Mouse (Mus musculus): Measurements from ENCODE around the gene Tbc1d20.

Tbc1d20 gene

GRCm38 (mm10) chr2:152326157-152326556, 32.5 kb downstream of the Tbc1d20 start:
- DNase-seq (ENCODE audit: low read depth, low spot score), result no peak

GRCm38 (mm10) chr2:152326654-152327053, 33.0 kb downstream of the Tbc1d20 start:
- no peak for DNase-seq (ENCODE audit: low read depth, low spot score)

- no peak for DNase-seq (ENCODE audit: low read depth, low spot score)
Measured at GRCm38 (mm10) chr2:152327980-152328379, 34.4 kb downstream of the Tbc1d20 start.

- DNase-seq (ENCODE audit: low read depth, low spot score), result no peak
Measured at GRCm38 (mm10) chr2:152330858-152331423, 37.3 kb downstream of the Tbc1d20 start.

GRCm38 (mm10) chr2:152332101-152332825, 38.6 kb downstream of the Tbc1d20 start, which contains the start of gene Rbck1:
Gene Rbck1 (minus strand): TSS chr2:152332653.
- peak; percentile 89 for DNase-seq (ENCODE audit: low read depth, low spot score)

GRCm38 (mm10) chr2:152333345-152334006, 39.8 kb downstream of the Tbc1d20 start:
- DNase-seq (ENCODE audit: low read depth, low spot score), result no peak

- no peak for DNase-seq (ENCODE audit: low read depth, low spot score)
Measured at GRCm38 (mm10) chr2:152335289-152335820, 41.7 kb downstream of the Tbc1d20 start.

- no peak for DNase-seq (ENCODE audit: low read depth, low spot score)
Measured at GRCm38 (mm10) chr2:152336856-152337255, 43.2 kb downstream of the Tbc1d20 start.

GRCm38 (mm10) chr2:152337591-152338212, 44.1 kb downstream of the Tbc1d20 start:
- DNase-seq (ENCODE audit: low read depth, low spot score), result no peak

GRCm38 (mm10) chr2:152338319-152338718, 44.7 kb downstream of the Tbc1d20 start:
- DNase-seq (ENCODE audit: low read depth, low spot score), result no peak

GRCm38 (mm10) chr2:152339631-152340179, 46.1 kb downstream of the Tbc1d20 start:
- no peak for DNase-seq (ENCODE audit: low read depth, low spot score)

- DNase-seq (ENCODE audit: low read depth, low spot score), result peak; percentile 28
Measured at GRCm38 (mm10) chr2:152343329-152344213, 49.9 kb downstream of the Tbc1d20 start, which contains the start of gene Trib3. Gene Trib3 (minus strand): TSS chr2:152344032.

- DNase-seq (ENCODE audit: low read depth, low spot score), result no peak
Measured at GRCm38 (mm10) chr2:152344361-152344760, 50.7 kb downstream of the Tbc1d20 start.

GRCm38 (mm10) chr2:152344909-152345308, 51.3 kb downstream of the Tbc1d20 start:
- no peak for DNase-seq (ENCODE audit: low read depth, low spot score)

GRCm38 (mm10) chr2:152345393-152345792, 51.8 kb downstream of the Tbc1d20 start:
- DNase-seq (ENCODE audit: low read depth, low spot score), result no peak

GRCm38 (mm10) chr2:152346776-152347465, 53.3 kb downstream of the Tbc1d20 start:
- no peak for DNase-seq (ENCODE audit: low read depth, low spot score)

GRCm38 (mm10) chr2:152347722-152348121, 54.1 kb downstream of the Tbc1d20 start:
- DNase-seq (ENCODE audit: low read depth, low spot score), result no peak

GRCm38 (mm10) chr2:152349205-152349604, 55.6 kb downstream of the Tbc1d20 start:
- no peak for DNase-seq (ENCODE audit: low read depth, low spot score)

- peak; percentile 17 for DNase-seq (ENCODE audit: low read depth, low spot score)
Measured at GRCm38 (mm10) chr2:152349842-152350540, 56.4 kb downstream of the Tbc1d20 start.
